In the genomic region with DNA sequence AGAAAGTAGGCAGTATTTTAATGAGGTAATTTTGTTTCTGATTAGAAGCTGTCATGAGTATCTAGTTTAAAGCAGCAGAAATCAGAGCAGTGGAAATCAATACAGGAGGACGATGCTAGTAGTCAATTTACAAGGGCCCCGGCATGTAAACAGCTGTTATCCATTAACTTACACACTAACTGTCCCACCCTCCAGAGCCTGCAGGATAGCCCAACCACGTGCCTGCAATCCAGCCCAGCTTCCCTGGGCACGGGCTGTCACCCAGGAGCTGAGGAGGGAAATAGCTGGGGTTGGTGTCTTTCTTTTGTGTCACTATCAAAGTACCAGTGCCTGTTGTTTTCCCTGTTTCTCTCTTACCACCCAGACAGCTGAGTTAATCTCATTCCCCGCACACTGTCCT, we compare ENCODE assay signal across 14 mouse cellular contexts. TPM values are rescaled to one million over a fixed set of nuclear protein-coding genes. Genes with fewer than 3 reads are reported as not detected.
DNase-seq lines count a peak whose midpoint lies in the region; ATAC-seq lines count a peak whose summit lies in the region.
"Had no signal": no experiment of that assay in that cellular context is flagged by ENCODE, and none has a peak within 500 bp of the region (broad histone marks: within the 10 kb centered on the region; RNA-seq: fewer than 3 reads in every experiment).

No protein-coding gene starts in this region.

- ATAC-seq in CD4-positive, CD25-positive, alpha-beta regulatory T cell, adult 4 months: no peak
- ATAC-seq: forebrain, embryonic 16.5 days had no signal

- peak; percentile 3 for DNase-seq in Muller cell, postnatal 12 days (ENCODE audit: inconsistent ontology term)
- DNase-seq in embryo, embryonic 10.5 days (ENCODE audit: low spot score): peak; percentile 43
- peak; percentile 81 for DNase-seq in kidney, adult 9 months
- peak; percentile 26 for DNase-seq in liver
- DNase-seq in heart, adult 9 months (ENCODE audit: low spot score in 2 of 2): no peak
- DNase-seq in frontal cortex, postnatal 10 days (ENCODE audit: low spot score in 2 of 2): no peak
- DNase-seq: cerebellum, adult 8-10 months; heart, adult 11 months; heart, postnatal 36 days; left cerebral cortex, postnatal 4 days; right cerebral cortex, postnatal 14 days had no signal

RNA-seq across cellular contexts. Expression of a gene that starts 7.1 kb away (rescaled TPM):
- not detected for polyA plus RNA-seq in CD4-positive, CD25-positive, alpha-beta regulatory T cell, adult 4 months (2017; shearing (Covaris generic))
- polyA plus RNA-seq: macrophage had no signal

Comparison
In these comparisons a context has a peak if more than half of its experiments do, and no peak if none do; other contexts are left out.
1. DNase-seq: peak in Muller cell, postnatal 12 days (single experiment), embryo, embryonic 10.5 days (single experiment), kidney, adult 9 months (single experiment) and liver (single experiment); none in heart, adult 9 months (0 of 2) and frontal cortex, postnatal 10 days (0 of 2).